Mouse (Mus musculus) embryonic facial prominence, embryonic 11.5 days (tissue): ENCODE results near the gene Pgpep1. TPM values are rescaled to one million over a fixed set of nuclear protein-coding genes. Genes with fewer than 3 reads are reported as not detected.

Source experiments
- ATAC-seq: fragments of 200-750 bp; cut with Nextera tagmentation; replicated peaks from 2 replicates; pipeline ENCODE4 v1.8.0; 2017; ENCODE audit warnings: low read depth; ENCODE audit not compliant: insufficient number of reproducible peaks, low FRiP score, low TSS enrichment
- DNase-seq: peaks from one replicate; pipeline ENCODE4 v3.0.0-alpha.2; 2015; ENCODE audit warnings: low spot score
- H3K27ac ChIP-seq: fragments of 300-500 bp; sonication (generic); replicated peaks from 2 replicates; pipeline ENCODE4 v1.5.1; 2014; ENCODE audit warnings: mild to moderate bottlenecking, low read depth, low read length, control low read depth
- H3K27me3 ChIP-seq: fragments of 300-500 bp; sonication (generic); 2 replicates; pipeline ENCODE4 v1.6.1; 2014; ENCODE audit warnings: mild to moderate bottlenecking, low read length, moderate library complexity, mixed read lengths; ENCODE audit not compliant: control insufficient read depth, insufficient read depth
- H3K36me3 ChIP-seq: fragments of 300-500 bp; sonication (generic); replicated peaks from 2 replicates; pipeline ENCODE4 v1.6.1; 2014; ENCODE audit warnings: low read depth, mild to moderate bottlenecking, low read length, moderate library complexity, mixed read lengths; ENCODE audit not compliant: control insufficient read depth, insufficient read depth
- H3K4me1 ChIP-seq: fragments of 300-500 bp; sonication (generic); 2 replicates; pipeline ENCODE4 v1.6.1; 2014; ENCODE audit warnings: low read length, mixed read lengths; ENCODE audit not compliant: control insufficient read depth, insufficient read depth
- H3K4me2 ChIP-seq: fragments of 300-500 bp; sonication (generic); 2 replicates; pipeline ENCODE4 v1.6.1; 2014; ENCODE audit warnings: low read depth, mild to moderate bottlenecking, control low read depth, low read length, moderate library complexity
- H3K4me3 ChIP-seq: fragments of 300-500 bp; sonication (generic); 2 replicates; pipeline ENCODE4 v1.5.1; 2014; ENCODE audit warnings: low read depth, low read length, control low read depth
- H3K9ac ChIP-seq: fragments of 300-500 bp; sonication (generic); replicated peaks from 2 replicates; pipeline ENCODE4 v1.6.1; 2014; ENCODE audit warnings: mild to moderate bottlenecking, control low read depth, low read length
- H3K9me3 ChIP-seq: fragments of 300-500 bp; sonication (generic); replicated peaks from 2 replicates; pipeline ENCODE4 v1.6.1; 2016; ENCODE audit warnings: mild to moderate bottlenecking, low read length, inconsistent platforms, mixed read lengths; ENCODE audit not compliant: control insufficient read depth
- WGBS: fragments of 180-500 bp; shearing (Covaris S2); extraction: QIAGEN DNeasy Blood & Tissue Kit; methylation state at CpG from one replicate; pipeline ENCODE4 v1.1.7; 2014; 5-methylcytosine and 5-hydroxymethylcytosine counted together
- polyA plus RNA-seq: library from polyadenylated mRNA; unstranded; fragments of >200 nt; fragmentation: Nextera tagmentation; extraction: Ambion mirVana; gene quantifications from 2 replicates; pipeline ENCODE4 v1.2.1, GENCODE M21; 2014

Pgpep1 gene
- polyA plus RNA-seq, 1 experiment from 2014 or later: 59.8 TPM

DNA sequence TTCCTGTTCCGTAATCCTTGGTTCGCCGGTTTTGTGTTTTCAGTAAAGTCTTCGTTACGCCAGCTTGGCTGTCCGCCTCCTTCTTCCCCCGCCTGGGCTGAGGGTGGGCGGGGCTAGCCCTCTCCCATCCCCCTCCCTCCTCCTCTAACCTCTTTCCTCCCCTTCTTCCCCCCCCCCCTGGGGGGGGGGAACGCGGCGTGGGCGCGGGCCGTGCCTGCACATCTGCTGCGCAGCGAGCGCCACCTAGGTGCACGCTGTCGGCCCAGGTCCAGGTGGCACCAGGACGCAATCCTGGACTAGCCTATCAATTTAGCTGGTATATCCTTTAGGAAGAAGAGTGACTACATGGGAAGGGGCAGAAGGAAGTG is 40.4 kb upstream of the Pgpep1 start:
- no peaks in the 10 kb centered on the region for H3K36me3 ChIP-seq
- peak overlapping the region; percentile 96 for H3K4me3 ChIP-seq
- H3K4me2 ChIP-seq: peak overlapping the region; percentile 54
- ATAC-seq (no peak; the same call in 1 of the 2 replicates), DNase-seq (peak; percentile 96)
- H3K27me3 ChIP-seq: no peaks in the 10 kb centered on the region
- peak overlapping the region; percentile 97 for H3K9ac ChIP-seq
- H3K9me3 ChIP-seq: no peaks in the 10 kb centered on the region
- under 1% methylated on average over 20 of the region's 20 CpGs for WGBS
- H3K4me1 ChIP-seq: peaks cover 5% of the 10 kb centered on the region
- peak overlapping the region; percentile 96; the same call in 1 of the 2 replicates for H3K27ac ChIP-seq

- H3K4me1 ChIP-seq: peaks cover 7% of the 10 kb centered on the region
- peak overlapping the region; percentile 82 for H3K4me2 ChIP-seq
- peak overlapping the region; percentile 97 for H3K9ac ChIP-seq
- DNase-seq (peak; percentile 85), ATAC-seq (no peak)
- no peaks in the 10 kb centered on the region for H3K9me3 ChIP-seq
- peak overlapping the region; percentile 96 for H3K4me3 ChIP-seq
- H3K27me3 ChIP-seq: no peaks in the 10 kb centered on the region
- no peaks in the 10 kb centered on the region for H3K36me3 ChIP-seq
- H3K27ac ChIP-seq: peak overlapping the region; percentile 96
- WGBS: under 1% methylated on average over 57 of the region's 59 CpGs
Observed at GRCm38 (mm10) chr8:70699834-70700554, 39.8 kb upstream of the Pgpep1 start.

DNA sequence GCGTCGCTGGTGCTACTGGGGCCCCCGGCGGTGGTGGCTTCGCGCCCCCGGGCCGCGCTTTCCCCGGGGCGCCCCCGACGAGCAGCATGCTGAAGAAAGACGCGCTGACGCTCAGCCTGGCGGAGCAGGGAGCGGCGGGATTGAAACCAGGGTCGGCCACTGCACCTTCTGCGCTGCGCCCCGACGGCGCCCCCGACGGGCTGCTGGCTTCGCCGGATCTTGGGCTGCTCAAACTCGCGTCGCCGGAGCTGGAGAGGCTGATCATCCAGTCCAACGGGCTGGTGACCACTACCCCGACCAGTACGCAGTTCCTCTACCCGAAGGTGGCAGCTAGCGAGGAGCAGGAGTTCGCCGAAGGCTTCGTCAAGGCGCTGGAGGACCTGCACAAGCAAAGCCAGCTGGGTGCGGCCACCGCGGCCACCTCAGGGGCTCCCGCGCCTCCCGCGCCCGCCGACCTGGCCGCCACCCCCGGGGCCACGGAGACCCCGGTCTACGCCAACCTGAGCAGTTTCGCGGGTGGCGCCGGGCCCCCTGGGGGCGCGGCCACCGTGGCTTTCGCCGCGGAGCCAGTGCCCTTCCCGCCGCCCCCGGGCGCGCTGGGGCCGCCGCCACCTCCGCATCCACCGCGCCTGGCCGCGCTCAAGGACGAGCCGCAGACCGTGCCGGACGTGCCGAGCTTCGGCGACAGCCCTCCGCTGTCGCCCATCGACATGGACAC is 39.1 kb upstream of the Pgpep1 start:
- ATAC-seq (peak; percentile 4), DNase-seq (no peak)
- Histone ChIP-seq H3K9me3 (no peaks in the 10 kb centered on the region), H3K9ac (peak overlapping the region; percentile 97), H3K4me2 (peak overlapping the region; percentile 82), H3K27ac (peak overlapping the region; percentile 96), H3K27me3 (no peaks in the 10 kb centered on the region), H3K36me3 (no peaks in the 10 kb centered on the region), H3K4me3 (peak overlapping the region; percentile 96), H3K4me1 (peaks cover 7% of the 10 kb centered on the region)
- under 1% methylated on average over 88 of the region's 89 CpGs for WGBS

DNA sequence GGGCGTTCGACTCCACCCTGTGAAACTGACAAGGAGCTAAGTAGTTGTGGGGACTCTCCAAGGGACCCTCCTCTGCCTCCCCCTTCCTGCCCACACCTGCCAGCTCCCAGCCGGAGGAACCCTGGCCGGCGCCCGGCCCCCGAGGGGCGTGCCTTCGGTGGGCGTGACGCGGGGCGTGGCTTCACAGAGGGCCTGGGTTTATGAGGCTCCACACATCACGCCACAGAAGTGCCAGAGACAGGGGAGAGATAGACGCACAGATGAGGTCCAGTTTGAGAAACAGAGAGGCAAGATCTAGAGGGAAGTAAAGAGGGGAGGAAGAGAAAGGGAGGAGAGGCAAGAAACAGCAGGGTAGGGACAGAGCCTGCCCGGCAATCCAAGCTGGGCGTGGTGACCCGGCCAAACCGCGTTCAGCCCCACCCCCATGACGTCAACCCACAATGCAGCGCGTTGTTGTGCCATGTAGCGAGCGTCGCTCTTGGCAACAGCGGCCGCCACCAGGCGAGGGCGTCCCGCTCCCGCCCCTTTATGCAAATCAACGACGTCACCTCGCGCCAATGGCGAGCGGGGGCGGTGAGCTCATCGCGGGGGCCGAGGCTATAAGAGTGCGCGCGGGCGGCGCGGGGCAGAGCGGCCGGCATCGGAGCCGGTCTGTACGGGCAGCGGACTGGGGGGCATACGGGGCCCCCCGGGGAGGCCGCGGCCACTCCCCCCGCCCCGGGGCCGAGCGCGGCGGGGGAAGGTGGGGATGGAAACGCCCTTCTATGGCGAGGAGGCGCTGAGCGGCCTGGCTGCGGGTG is 38.3 kb upstream of the Pgpep1 start, which contains the start of gene Jund:
Gene Jund (plus strand): TSS at position 640 of the 800 bp plus-strand sequence.
- Histone ChIP-seq H3K4me1 (peaks cover 7% of the 10 kb centered on the region), H3K27ac (peak within 1 kb of the TSS; percentile 96)
- peak; percentile 81 for ATAC-seq

GRCm38 (mm10) chr8:70697366-70698250 is 37.4 kb upstream of the Pgpep1 start:
- peaks cover 7% of the 10 kb centered on the region for H3K4me1 ChIP-seq
- H3K9ac ChIP-seq: peak overlapping the region; percentile 7; the same call in 1 of the 2 replicates

More for the DNA sequence above, 38.3 kb upstream of the Pgpep1 start, which contains the start of gene Jund:
- no peaks in the 10 kb centered on the region for H3K27me3 ChIP-seq
- peak within 1 kb of the TSS; percentile 82 for H3K4me2 ChIP-seq
- peak within 1 kb of the TSS; percentile 96 for H3K4me3 ChIP-seq
- under 1% methylated on average over 60 of the region's 69 CpGs for WGBS
- no peaks in the 10 kb centered on the region for H3K36me3 ChIP-seq
- peak; percentile 100 for DNase-seq
- peak within 1 kb of the TSS; percentile 97 for H3K9ac ChIP-seq
- H3K9me3 ChIP-seq: no peaks in the 10 kb centered on the region

GRCm38 (mm10) chr8:70696946-70697345 is 36.8 kb upstream of the Pgpep1 start:
- Histone ChIP-seq H3K4me3 (no peak overlapping the region), H3K27ac (peak overlapping the region; percentile 90), H3K4me2 (peak overlapping the region; percentile 38), H3K4me1 (peaks cover 7% of the 10 kb centered on the region), H3K9me3 (no peaks in the 10 kb centered on the region), H3K27me3 (no peaks in the 10 kb centered on the region), H3K36me3 (no peaks in the 10 kb centered on the region), H3K9ac (peak overlapping the region; percentile 57)
- WGBS: 30% methylated on average over 4 of the region's 4 CpGs
- DNase-seq (peak; percentile 33), ATAC-seq (no peak)

More at GRCm38 (mm10) chr8:70697366-70698250, 37.4 kb upstream of the Pgpep1 start:
- DNase-seq: no peak
- peak overlapping the region; percentile 90 for H3K27ac ChIP-seq
- no peaks in the 10 kb centered on the region for H3K36me3 ChIP-seq
- ATAC-seq: no peak
- H3K4me3 ChIP-seq: no peak overlapping the region; the same call in 1 of the 2 replicates
- peak overlapping the region; percentile 10 for H3K4me2 ChIP-seq
- H3K27me3 ChIP-seq: no peaks in the 10 kb centered on the region
- 72% methylated on average over 12 of the region's 12 CpGs for WGBS
- H3K9me3 ChIP-seq: no peaks in the 10 kb centered on the region
